Mouse (Mus musculus): ENCODE results near the gene Ppm1m. TPM values are rescaled to one million over a fixed set of nuclear protein-coding genes. Genes with fewer than 3 reads are reported as not detected.

Ppm1m gene
- polyA plus RNA-seq, 1 experiment from 2014 or later, result 16.9 TPM

DNA sequence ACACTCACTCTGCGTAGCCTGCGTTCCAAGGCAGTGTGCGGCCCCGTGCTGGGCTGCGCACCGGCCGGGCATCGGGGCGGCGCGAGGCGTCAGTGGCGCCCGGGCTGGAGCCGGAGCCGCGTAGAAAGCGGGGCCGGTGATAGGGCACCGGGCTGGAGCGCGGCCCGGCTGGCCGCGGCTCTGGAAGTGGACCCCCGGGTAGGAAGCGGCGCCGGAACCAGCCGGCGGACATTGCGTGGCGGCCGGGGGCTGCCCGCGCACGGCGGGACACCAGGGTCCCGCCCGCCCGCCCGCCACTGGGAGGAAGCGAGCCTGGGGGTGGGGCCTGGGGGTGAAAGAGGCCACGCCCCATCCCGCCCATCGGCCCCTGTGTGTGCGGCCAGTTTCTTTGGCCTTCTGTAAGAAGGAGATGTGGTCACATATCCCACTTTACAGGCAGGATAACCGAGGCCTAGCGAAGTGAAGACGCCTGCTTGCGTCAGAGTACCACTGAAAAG, 536 bp downstream of the Ppm1m start:
- peak overlapping the region; percentile 48 for H3K4me3 ChIP-seq (replicated peaks)
- H3K9ac ChIP-seq (replicated peaks), result peak overlapping the region; percentile 60
- H3K27ac ChIP-seq, result no peak overlapping the region
- under 1% methylated on average over 46 of the region's 51 CpGs for WGBS
- peak overlapping the region; percentile 67 for H3K4me2 ChIP-seq (replicated peaks)
- H3K4me1 ChIP-seq (replicated peaks), result peaks cover 39% of the 10 kb centered on the region
- ATAC-seq, result peak; percentile 41
- H3K36me3 ChIP-seq, result no peaks in the 10 kb centered on the region
- peaks cover 11% of the 10 kb centered on the region; the same call in 1 of the 2 replicates for H3K27me3 ChIP-seq
- H3K9me3 ChIP-seq, result no peaks in the 10 kb centered on the region

GRCm38 (mm10) chr9:106197732-106198131, 1.8 kb downstream of the Ppm1m start:
- H3K27ac ChIP-seq, result no peak overlapping the region
- WGBS, result 94% methylated on average over 9 of the region's 9 CpGs
- no peak for ATAC-seq
- H3K4me1 ChIP-seq (replicated peaks), result peaks cover 30% of the 10 kb centered on the region
- no peak overlapping the region for H3K4me3 ChIP-seq (replicated peaks)
- H3K9me3 ChIP-seq, result no peaks in the 10 kb centered on the region
- H3K9ac ChIP-seq (replicated peaks), result no peak overlapping the region
- H3K4me2 ChIP-seq (replicated peaks), result no peak overlapping the region; the same call in 1 of the 2 replicates
- H3K36me3 ChIP-seq, result peaks cover 8% of the 10 kb centered on the region
- H3K27me3 ChIP-seq, result peaks cover 11% of the 10 kb centered on the region; the same call in 1 of the 2 replicates

GRCm38 (mm10) chr9:106197081-106197713, 2.3 kb downstream of the Ppm1m start:
- Histone ChIP-seq H3K27ac (no peak overlapping the region), H3K4me1 (replicated peaks) (peaks cover 27% of the 10 kb centered on the region), H3K4me3 (replicated peaks) (no peak overlapping the region), H3K36me3 (peaks cover 13% of the 10 kb centered on the region), H3K27me3 (peaks cover 11% of the 10 kb centered on the region; the same call in 1 of the 2 replicates), H3K9ac (replicated peaks) (no peak overlapping the region), H3K4me2 (replicated peaks) (no peak overlapping the region), H3K9me3 (no peaks in the 10 kb centered on the region)
- no peak for ATAC-seq
- 88% methylated on average over 3 of the region's 3 CpGs for WGBS

DNA sequence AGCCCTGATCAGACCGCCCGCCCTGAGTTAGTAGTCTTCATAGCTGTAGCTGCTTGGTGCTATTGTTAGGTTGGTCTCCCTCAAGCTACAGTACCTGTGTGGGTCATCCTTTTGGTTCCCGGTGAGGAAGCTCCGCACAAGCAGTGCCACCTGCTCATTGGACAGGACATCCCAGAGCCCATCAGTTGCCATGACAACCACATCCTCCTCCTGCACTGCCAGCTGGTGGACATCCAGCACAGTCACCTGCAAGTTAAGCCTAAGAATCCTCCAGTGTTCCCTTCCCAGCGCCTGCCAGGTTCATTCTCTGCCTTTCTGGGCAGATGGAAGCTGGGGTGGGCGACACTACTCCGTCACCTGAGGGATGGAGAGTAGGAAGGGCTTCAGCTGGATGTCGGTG, 3.9 kb downstream of the Ppm1m start:
- WGBS, result 75% methylated on average over 8 of the region's 8 CpGs
- 0 out of 2 replicates have a peak overlapping the region, but pooled peaks have one; percentile 16 for H3K9ac ChIP-seq (replicated peaks)
- no peaks in the 10 kb centered on the region for H3K9me3 ChIP-seq
- ATAC-seq, result no peak
- no peak overlapping the region for H3K4me2 ChIP-seq (replicated peaks)
- H3K27me3 ChIP-seq, result peaks cover 11% of the 10 kb centered on the region; the same call in 1 of the 2 replicates
- H3K27ac ChIP-seq, result peak overlapping the region; percentile 68
- peaks cover 28% of the 10 kb centered on the region for H3K36me3 ChIP-seq
- H3K4me3 ChIP-seq (replicated peaks), result no peak overlapping the region
- peaks cover 25% of the 10 kb centered on the region for H3K4me1 ChIP-seq (replicated peaks)

GRCm38 (mm10) chr9:106193930-106194807, 5.4 kb downstream of the Ppm1m start:
- H3K27me3 ChIP-seq, result peaks cover 3% of the 10 kb centered on the region; the same call in 1 of the 2 replicates
- H3K4me1 ChIP-seq (replicated peaks), result peaks cover 21% of the 10 kb centered on the region
- H3K9me3 ChIP-seq, result no peaks in the 10 kb centered on the region
- peaks cover 44% of the 10 kb centered on the region for H3K36me3 ChIP-seq
- H3K4me2 ChIP-seq (replicated peaks), result no peak overlapping the region
- WGBS, result 92% methylated on average over 8 of the region's 8 CpGs
- H3K9ac ChIP-seq (replicated peaks), result no peak overlapping the region
- no peak overlapping the region for H3K4me3 ChIP-seq (replicated peaks)
- no peak for ATAC-seq
- H3K27ac ChIP-seq, result no peak overlapping the region

- no peaks in the 10 kb centered on the region for H3K9me3 ChIP-seq
- no peak overlapping the region for H3K4me2 ChIP-seq (replicated peaks)
- H3K4me1 ChIP-seq (replicated peaks), result peaks cover 13% of the 10 kb centered on the region
- H3K36me3 ChIP-seq, result peaks cover 55% of the 10 kb centered on the region
- no peak for ATAC-seq
- H3K4me3 ChIP-seq (replicated peaks), result no peak overlapping the region
- H3K27me3 ChIP-seq, result peaks cover 3% of the 10 kb centered on the region; the same call in 1 of the 2 replicates
- 92% methylated on average over 1 of the region's 1 CpGs for WGBS
- no peak overlapping the region for H3K27ac ChIP-seq
- no peak overlapping the region for H3K9ac ChIP-seq (replicated peaks)
Observed at GRCm38 (mm10) chr9:106192998-106193397, 6.5 kb downstream of the Ppm1m start.

DNA sequence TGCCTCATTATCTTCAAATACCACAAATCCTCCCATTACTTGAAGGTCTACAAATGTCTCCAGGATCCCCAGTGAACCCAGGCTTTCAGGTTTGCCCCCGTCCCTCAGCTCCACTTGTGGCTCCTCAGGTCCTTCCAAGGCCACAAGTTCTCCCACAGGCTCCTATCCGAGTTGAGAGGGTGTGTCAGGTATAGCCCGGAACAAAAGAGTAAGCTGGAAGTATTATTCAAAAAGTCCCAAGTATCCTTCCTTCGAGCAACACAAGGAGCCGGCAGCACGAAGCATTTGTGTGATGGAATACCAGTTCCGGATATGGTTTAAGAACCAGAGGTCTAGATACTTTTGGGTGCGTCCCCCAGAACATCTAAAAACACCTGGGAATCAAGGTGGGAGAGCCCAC, 7.5 kb downstream of the Ppm1m start:
- no peak for ATAC-seq
- Histone ChIP-seq H3K9me3 (no peaks in the 10 kb centered on the region), H3K27ac (no peak overlapping the region), H3K4me1 (replicated peaks) (peaks cover 13% of the 10 kb centered on the region), H3K4me3 (replicated peaks) (no peak overlapping the region), H3K27me3 (no peaks in the 10 kb centered on the region), H3K9ac (replicated peaks) (no peak overlapping the region), H3K4me2 (replicated peaks) (no peak overlapping the region), H3K36me3 (peaks cover 65% of the 10 kb centered on the region)
- WGBS, result 94% methylated on average over 8 of the region's 8 CpGs

GRCm38 (mm10) chr9:106191355-106191754, 8.2 kb downstream of the Ppm1m start:
- H3K27me3 ChIP-seq, result no peaks in the 10 kb centered on the region
- no peak overlapping the region for H3K4me2 ChIP-seq (replicated peaks)
- no peak overlapping the region for H3K4me3 ChIP-seq (replicated peaks)
- H3K36me3 ChIP-seq, result peaks cover 72% of the 10 kb centered on the region
- no peak for ATAC-seq
- no peak overlapping the region for H3K9ac ChIP-seq (replicated peaks)
- peaks cover 11% of the 10 kb centered on the region for H3K4me1 ChIP-seq (replicated peaks)
- H3K27ac ChIP-seq, result no peak overlapping the region
- WGBS, result 100% methylated on average over 1 of the region's 1 CpGs
- H3K9me3 ChIP-seq, result no peaks in the 10 kb centered on the region

- 0 out of 2 replicates have a peak, but pooled peaks cover 2% of the 10 kb centered on the region for H3K4me1 ChIP-seq (replicated peaks)
- H3K4me2 ChIP-seq (replicated peaks), result no peak overlapping the region
- H3K9me3 ChIP-seq, result no peaks in the 10 kb centered on the region
- H3K4me3 ChIP-seq (replicated peaks), result no peak overlapping the region
- no peaks in the 10 kb centered on the region for H3K27me3 ChIP-seq
- ATAC-seq, result no peak
- no peak overlapping the region for H3K9ac ChIP-seq (replicated peaks)
- no peak overlapping the region for H3K27ac ChIP-seq
- H3K36me3 ChIP-seq, result peaks cover 91% of the 10 kb centered on the region
- 97% methylated on average over 5 of the region's 5 CpGs for WGBS
Observed at GRCm38 (mm10) chr9:106183996-106184395, 15.6 kb downstream of the Ppm1m start.

GRCm38 (mm10) chr9:106182146-106182545, 17.4 kb downstream of the Ppm1m start:
- H3K4me1 ChIP-seq (replicated peaks), result 0 out of 2 replicates have a peak, but pooled peaks cover 5% of the 10 kb centered on the region
- peaks cover 89% of the 10 kb centered on the region for H3K36me3 ChIP-seq
- H3K9ac ChIP-seq (replicated peaks), result no peak overlapping the region
- no peak overlapping the region for H3K4me2 ChIP-seq (replicated peaks)
- H3K27ac ChIP-seq, result no peak overlapping the region
- no peaks in the 10 kb centered on the region for H3K27me3 ChIP-seq
- no peaks in the 10 kb centered on the region for H3K9me3 ChIP-seq
- H3K4me3 ChIP-seq (replicated peaks), result no peak overlapping the region
- ATAC-seq, result no peak
- WGBS, result 97% methylated on average over 4 of the region's 4 CpGs

DNA sequence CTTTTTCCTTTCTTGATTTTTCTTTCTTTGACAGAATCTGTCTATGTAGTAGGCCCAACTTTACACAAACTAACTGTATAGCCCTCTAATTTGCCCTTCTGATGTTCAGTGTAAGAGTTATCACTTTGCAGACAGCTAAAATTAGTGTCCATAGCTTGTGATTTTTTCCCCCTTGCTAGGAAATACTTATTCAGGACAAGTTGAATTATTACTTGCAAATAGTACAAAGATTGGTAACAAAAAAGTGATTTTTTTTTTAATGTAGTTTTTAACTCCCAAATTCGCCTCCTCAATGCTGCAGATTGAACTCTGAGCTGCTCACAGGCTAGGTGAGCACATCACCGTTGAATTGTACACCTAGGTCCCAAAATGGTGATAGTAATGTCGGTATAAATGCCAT, 19.6 kb downstream of the Ppm1m start:
- WGBS, result 96% methylated on average over 3 of the region's 3 CpGs

DNA sequence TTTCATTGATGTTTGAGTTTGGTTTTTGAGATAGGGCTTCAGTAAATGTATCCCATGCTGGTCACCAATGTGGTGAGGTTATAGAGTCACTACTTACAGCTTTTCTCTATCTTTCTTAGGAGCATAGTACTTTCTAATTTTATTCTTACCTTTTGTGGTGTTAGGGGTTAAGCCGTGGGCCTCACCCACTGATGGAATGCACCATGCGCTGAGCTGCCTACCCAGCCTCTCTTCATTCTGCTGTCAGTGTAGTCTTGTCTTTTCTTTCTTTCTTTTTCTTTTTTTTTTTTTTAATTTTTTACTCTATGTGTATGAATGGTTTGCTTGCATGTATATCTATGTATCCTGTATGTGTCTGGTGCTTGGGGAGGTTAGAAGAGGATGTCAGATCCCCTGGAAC, 20.1 kb downstream of the Ppm1m start:
- H3K9me3 ChIP-seq, result no peaks in the 10 kb centered on the region
- H3K4me1 ChIP-seq (replicated peaks), result peaks cover 25% of the 10 kb centered on the region
- H3K27ac ChIP-seq, result no peak overlapping the region
- 98% methylated on average over 2 of the region's 2 CpGs for WGBS
- no peaks in the 10 kb centered on the region for H3K27me3 ChIP-seq
- ATAC-seq, result no peak
- no peak overlapping the region for H3K9ac ChIP-seq (replicated peaks)
- H3K4me2 ChIP-seq (replicated peaks), result no peak overlapping the region
- H3K4me3 ChIP-seq (replicated peaks), result no peak overlapping the region
- peaks cover 73% of the 10 kb centered on the region for H3K36me3 ChIP-seq

More for the DNA sequence above, 19.6 kb downstream of the Ppm1m start:
- no peak overlapping the region for H3K9ac ChIP-seq (replicated peaks)
- no peak overlapping the region for H3K27ac ChIP-seq
- no peaks in the 10 kb centered on the region for H3K27me3 ChIP-seq
- H3K4me3 ChIP-seq (replicated peaks), result no peak overlapping the region
- no peak for ATAC-seq
- peaks cover 20% of the 10 kb centered on the region for H3K4me1 ChIP-seq (replicated peaks)
- H3K36me3 ChIP-seq, result peaks cover 78% of the 10 kb centered on the region
- H3K9me3 ChIP-seq, result no peaks in the 10 kb centered on the region
- H3K4me2 ChIP-seq (replicated peaks), result no peak overlapping the region

All from midbrain, embryonic 13.5 days (tissue).